Mouse (Mus musculus): ENCODE data around the gene Fbxl21. TPM values are rescaled to one million over a fixed set of nuclear protein-coding genes. Genes with fewer than 3 reads are reported as not detected.

The Fbxl21 gene
- polyA plus RNA-seq, 1 experiment from 2014 or later = 1.8 TPM

Other genes with a start within 250 kb of the Fbxl21 start
- gene Cxcl14, start 225.9 kb upstream of the Fbxl21 start, polyA plus RNA-seq (2016; fragmentation: Nextera tagmentation; extraction: Ambion mirVana) = 72.3 and 90.1 TPM in 2 replicates
- gene Gm3045, start 95.9 kb upstream of the Fbxl21 start, polyA plus RNA-seq (2016; fragmentation: Nextera tagmentation; extraction: Ambion mirVana) = not detected in 2 replicates
- 0.07 TPM in 1 of 2 replicates, not detected in the other for gene Slc25a48, start 84.1 kb upstream of the Fbxl21 start, polyA plus RNA-seq (2016; fragmentation: Nextera tagmentation; extraction: Ambion mirVana)
- gene Il9, start 40.2 kb upstream of the Fbxl21 start, polyA plus RNA-seq (2016; fragmentation: Nextera tagmentation; extraction: Ambion mirVana) = not detected in 2 replicates
- not detected in 2 replicates for gene Lect2, start 26.0 kb downstream of the Fbxl21 start, polyA plus RNA-seq (2016; fragmentation: Nextera tagmentation; extraction: Ambion mirVana)
- 65.5 and 72.2 TPM in 2 replicates for gene Tgfbi, start 87.1 kb downstream of the Fbxl21 start, polyA plus RNA-seq (2016; fragmentation: Nextera tagmentation; extraction: Ambion mirVana)
- 38.8 and 41.4 TPM in 2 replicates for gene Smad5, start 180.5 kb downstream of the Fbxl21 start, polyA plus RNA-seq (2016; fragmentation: Nextera tagmentation; extraction: Ambion mirVana)
- 0.21 TPM in 1 of 2 replicates, not detected in the other for gene Gm45623, start 231.4 kb downstream of the Fbxl21 start, polyA plus RNA-seq (2016; fragmentation: Nextera tagmentation; extraction: Ambion mirVana)